Mouse (Mus musculus) MEL (cell line): ENCODE data around the gene Kcnd3. TPM values are rescaled to one million over a fixed set of nuclear protein-coding genes. Genes with fewer than 3 reads are reported as not detected.

Experiments used
- DNase-seq: peaks from one replicate; pipeline ENCODE4 v3.0.0; 2011; ENCODE audit warnings: low read depth, low spot score
- H3K27ac ChIP-seq: 2 replicates; pipeline ENCODE4 v1.5.1; 2012; ENCODE audit warnings: low read depth, mild to moderate bottlenecking, control low read depth, low read length, moderate library complexity; ENCODE audit not compliant: control insufficient read depth
- H3K27me3 ChIP-seq, 2 experiments: fragments of 150-350 bp in 1 of 2; sonication (generic) in 1 of 2; 2 replicates each; pipeline ENCODE4 v1.6.1; 2012; ENCODE audit warnings: low read length in 2 of 2, mild to moderate bottlenecking in 2 of 2, improper control_type of control experiment in 1 of 2, moderate library complexity in 1 of 2; ENCODE audit not compliant: insufficient read depth in 2 of 2, control insufficient read depth in 1 of 2
- H3K36me3 ChIP-seq, 2 experiments: 2 replicates each; pipeline ENCODE4 v1.6.1; 2012 to 2014; ENCODE audit warnings: low read length in 2 of 2, improper control_type of control experiment in 1 of 2, inconsistent platforms in 1 of 2, mild to moderate bottlenecking in 1 of 2; ENCODE audit not compliant: insufficient read depth in 2 of 2, control insufficient read depth in 1 of 2
- H3K4me1 ChIP-seq, 2 experiments: fragments of 150-350 bp in 1 of 2; sonication (generic) in 1 of 2; 2 replicates each; pipeline ENCODE4 v1.6.1; 2012; ENCODE audit warnings: low read length in 2 of 2, improper control_type of control experiment in 1 of 2, mild to moderate bottlenecking in 1 of 2; ENCODE audit not compliant: insufficient read depth in 2 of 2, control insufficient read depth in 1 of 2
- H3K4me3 ChIP-seq, 2 experiments: fragments of 150-350 bp in 1 of 2; sonication (generic) in 1 of 2; 2 replicates each; pipeline ENCODE4 v1.5.1; 2012; ENCODE audit warnings: low read depth in 2 of 2, low read length in 2 of 2, mild to moderate bottlenecking in 2 of 2, moderate library complexity in 2 of 2, control low read depth in 1 of 2, improper control_type of control experiment in 1 of 2; ENCODE audit not compliant: control insufficient read depth in 1 of 2, insufficient read depth in 1 of 2
- H3K79me2 ChIP-seq: 2 replicates; pipeline ENCODE4 v1.6.1; 2012; ENCODE audit warnings: mild to moderate bottlenecking, low read length, moderate library complexity; ENCODE audit not compliant: control insufficient read depth, poor library complexity, insufficient read depth
- H3K9ac ChIP-seq: 2 replicates; pipeline ENCODE4 v1.6.1; 2012; ENCODE audit warnings: low read depth, mild to moderate bottlenecking, control low read depth, low read length, moderate library complexity; ENCODE audit not compliant: control insufficient read depth, poor library complexity, severe bottlenecking
- H3K9me3 ChIP-seq: fragments of 150-350 bp; sonication (generic); replicated peaks from 2 replicates; pipeline ENCODE4 v1.6.1; 2012; ENCODE audit warnings: mild to moderate bottlenecking, low read length, improper control_type of control experiment, moderate library complexity; ENCODE audit not compliant: insufficient read depth
- BHLHE40 ChIP-seq: IDR thresholded peaks from 2 replicates; pipeline ENCODE4 v1.6.1; 2012; ENCODE audit warnings: low read depth, mild to moderate bottlenecking, inconsistent platforms, low read length, improper control_type of control experiment, borderline replicate concordance
- CHD1 ChIP-seq: IDR thresholded peaks from 2 replicates; pipeline ENCODE4 v1.6.1; 2012; ENCODE audit warnings: low read depth, mild to moderate bottlenecking, inconsistent platforms, low read length, improper control_type of control experiment
- CHD2 ChIP-seq: IDR thresholded peaks from 2 replicates; pipeline ENCODE4 v1.6.1; 2011; ENCODE audit warnings: low read length, improper control_type of control experiment
- CTCF ChIP-seq, 3 experiments: IDR thresholded peaks in 2 of 3; conservative IDR thresholded peaks in 1 of 3; 2 replicates each; pipeline ENCODE4 v1.5.1; 2011 to 2012; ENCODE audit warnings: low read length in 3 of 3, low read depth in 2 of 3, mild to moderate bottlenecking in 2 of 3, improper control_type of control experiment in 1 of 3, inconsistent platforms in 1 of 3, mixed read lengths in 1 of 3, moderate library complexity in 1 of 3; ENCODE audit not compliant: control insufficient read depth in 1 of 3, insufficient read depth in 1 of 3, poor library complexity in 1 of 3, severe bottlenecking in 1 of 3
- ELF1 ChIP-seq: IDR thresholded peaks from 2 replicates; pipeline ENCODE4 v1.6.1; 2014; ENCODE audit warnings: low read depth, mild to moderate bottlenecking, inconsistent platforms, low read length, improper control_type of control experiment, moderate library complexity
- EP300 ChIP-seq, 2 experiments: IDR thresholded peaks; 2 replicates each; pipeline ENCODE4 v1.6.1; 2011; ENCODE audit warnings: improper control_type of control experiment in 2 of 2, low read length in 2 of 2, low read depth in 1 of 2, mild to moderate bottlenecking in 1 of 2
- ETS1 ChIP-seq: IDR thresholded peaks from 2 replicates; pipeline ENCODE4 v1.6.1; 2012; ENCODE audit warnings: low read depth, mild to moderate bottlenecking, inconsistent platforms, low read length, improper control_type of control experiment, moderate library complexity
- GABPA ChIP-seq: IDR thresholded peaks from 2 replicates; pipeline ENCODE4 v1.6.1; 2012; ENCODE audit warnings: low read depth, mild to moderate bottlenecking, inconsistent platforms, low read length, improper control_type of control experiment, moderate library complexity
- GATA1 ChIP-seq: IDR thresholded peaks from 2 replicates; pipeline ENCODE4 v1.6.1; 2011; ENCODE audit warnings: low read depth, low read length, improper control_type of control experiment
- HCFC1 ChIP-seq: IDR thresholded peaks from 2 replicates; pipeline ENCODE4 v1.6.1; 2012; ENCODE audit warnings: low read depth, mild to moderate bottlenecking, inconsistent platforms, low read length, improper control_type of control experiment, moderate library complexity
- JUND ChIP-seq: IDR thresholded peaks from 2 replicates; pipeline ENCODE4 v1.6.1; 2011; ENCODE audit warnings: low read depth, mild to moderate bottlenecking, improper control_type of control experiment, low read length
- KAT2A ChIP-seq: conservative IDR thresholded peaks from 2 replicates; pipeline ENCODE4 v1.6.1; 2012; ENCODE audit warnings: low read depth, low read length, improper control_type of control experiment, inconsistent platforms
- MAZ ChIP-seq: IDR thresholded peaks from 2 replicates; pipeline ENCODE4 v1.6.1; 2012; ENCODE audit warnings: low read depth, mild to moderate bottlenecking, inconsistent platforms, low read length, improper control_type of control experiment
- MYC ChIP-seq: IDR thresholded peaks from 2 replicates; pipeline ENCODE4 v1.6.1; 2011; ENCODE audit warnings: low read depth, mild to moderate bottlenecking, low read length, improper control_type of control experiment, moderate library complexity
- NELFE ChIP-seq: IDR thresholded peaks from 2 replicates; pipeline ENCODE4 v1.6.1; 2011; ENCODE audit warnings: low read depth, low read length, improper control_type of control experiment
- POLR2A ChIP-seq, 2 experiments: IDR thresholded peaks; 2 replicates each; pipeline ENCODE4 v1.6.1; 2011 to 2012; ENCODE audit warnings: low read length in 2 of 2, mild to moderate bottlenecking in 2 of 2, control low read depth in 1 of 2, improper control_type of control experiment in 1 of 2, low read depth in 1 of 2, moderate library complexity in 1 of 2; ENCODE audit not compliant: control insufficient read depth in 1 of 2, insufficient read depth in 1 of 2, poor library complexity in 1 of 2
- POLR2AphosphoS2 ChIP-seq: IDR thresholded peaks from 2 replicates; pipeline ENCODE4 v1.6.1; 2011; ENCODE audit warnings: low read length, improper control_type of control experiment
- RCOR1 ChIP-seq: IDR thresholded peaks from 2 replicates; pipeline ENCODE4 v1.6.1; 2012; ENCODE audit warnings: low read depth, mild to moderate bottlenecking, inconsistent platforms, low read length, improper control_type of control experiment
- SIN3A ChIP-seq: IDR thresholded peaks from 2 replicates; pipeline ENCODE4 v1.6.1; 2012; ENCODE audit warnings: low read length, improper control_type of control experiment, inconsistent platforms
- TAL1 ChIP-seq: IDR thresholded peaks from 2 replicates; pipeline ENCODE4 v1.6.1; 2012; ENCODE audit warnings: mild to moderate bottlenecking, inconsistent platforms, low read length, moderate library complexity, mixed read lengths
- TBP ChIP-seq: IDR thresholded peaks from 2 replicates; pipeline ENCODE4 v1.8.0; 2011; ENCODE audit warnings: low read depth, low read length, improper control_type of control experiment
- TCF12 ChIP-seq: IDR thresholded peaks from 2 replicates; pipeline ENCODE4 v1.6.1; 2014; ENCODE audit warnings: low read depth, mild to moderate bottlenecking, inconsistent platforms, low read length, improper control_type of control experiment, moderate library complexity
- UBTF ChIP-seq: IDR thresholded peaks from 2 replicates; pipeline ENCODE4 v1.6.1; 2012; ENCODE audit warnings: low read depth, mild to moderate bottlenecking, inconsistent platforms, low read length, improper control_type of control experiment, moderate library complexity, borderline replicate concordance; ENCODE audit not compliant: insufficient read depth
- USF1 ChIP-seq: IDR thresholded peaks from 2 replicates; pipeline ENCODE4 v1.6.1; 2014; ENCODE audit warnings: low read depth, mild to moderate bottlenecking, inconsistent platforms, low read length, improper control_type of control experiment, moderate library complexity
- USF2 ChIP-seq, 2 experiments: IDR thresholded peaks; 2 replicates each; pipeline ENCODE4 v1.6.1; 2011 to 2012; ENCODE audit warnings: improper control_type of control experiment in 2 of 2, low read length in 2 of 2, borderline replicate concordance in 1 of 2, inconsistent platforms in 1 of 2, low read depth in 1 of 2, mild to moderate bottlenecking in 1 of 2; ENCODE audit not compliant: insufficient read depth in 1 of 2
- ZC3H11A ChIP-seq: IDR thresholded peaks from 2 replicates; pipeline ENCODE4 v1.6.1; 2012; ENCODE audit warnings: low read depth, mild to moderate bottlenecking, inconsistent platforms, low read length, improper control_type of control experiment
- ZMIZ1 ChIP-seq: IDR thresholded peaks from 2 replicates; pipeline ENCODE4 v1.6.1; 2012; ENCODE audit warnings: low read depth, mild to moderate bottlenecking, inconsistent platforms, low read length, improper control_type of control experiment, moderate library complexity
- polyA plus RNA-seq, 2 experiments: library from polyadenylated mRNA; stranded (reverse) in 1 of 2; unstranded in 1 of 2; fragments of >175 nt in 1 of 2; fragments of >200 nt in 1 of 2; gene quantifications; 2 replicates each; pipeline versions ENCODE4 v1.2.1 to v1.2.4; 2012; ENCODE audit warnings: low replicate concordance in 2 of 2, low read depth in 1 of 2; ENCODE audit not compliant: insufficient read length in 2 of 2, insufficient read depth in 1 of 2, missing spikeins in 1 of 2
- total RNA-seq: library from RNA; depleted of rRNA; stranded (reverse); fragments of 300-350 nt; gene quantifications from 2 replicates; pipeline ENCODE4 v1.2.3, GENCODE M21; 2012

The Kcnd3 gene
- total and polyA plus RNA-seq, 3 experiments, result 0.01 TPM; not detected in 2

DNA sequence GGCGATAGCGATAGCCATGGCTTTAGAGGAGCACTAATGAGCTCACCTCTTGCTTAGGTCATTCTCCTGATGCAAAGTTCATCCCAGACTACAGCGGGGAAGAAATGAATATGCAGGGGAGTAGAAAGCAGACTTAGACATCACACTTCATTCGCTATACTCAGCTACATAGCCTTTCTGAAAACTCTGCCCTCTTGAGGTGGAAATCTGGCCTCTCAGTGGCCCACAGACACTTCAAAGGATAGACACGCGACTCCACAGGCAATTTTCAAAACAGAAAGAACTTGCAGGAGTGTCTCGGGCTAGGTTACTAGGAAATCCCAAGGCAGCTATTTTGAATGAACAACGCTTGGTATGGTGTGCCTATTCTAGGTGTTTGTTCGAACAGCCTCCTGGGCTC is 116.7 kb downstream of the Kcnd3 start:
- no peak for DNase-seq
- no peak overlapping the region for H3K4me3 ChIP-seq
- no peak overlapping the region for H3K9ac ChIP-seq
- H3K4me1 ChIP-seq, result no peaks in the 10 kb centered on the region
- no peaks in the 10 kb centered on the region for H3K79me2 ChIP-seq
- no peaks in the 10 kb centered on the region for H3K9me3 ChIP-seq
- H3K36me3 ChIP-seq, result no peaks in the 10 kb centered on the region
- H3K27me3 ChIP-seq, result no peaks in the 10 kb centered on the region; a peak in 1 of 4 replicates
- TF ChIP-seq TCF12 (no peak), USF2 (IDR thresholded peaks at IDR 0.05; ENCODE audit: borderline replicate concordance in 1 of 2, insufficient read depth in 1 of 2, low read depth in 1 of 2, low read length in 2 of 2) (no peak), CTCF (IDR thresholded peaks at IDR 0.05 in 2 of 3, conservative IDR thresholded peaks at IDR 0.05 in 1 of 3; ENCODE audit: control insufficient read depth in 1 of 3, insufficient read depth in 1 of 3, low read depth in 2 of 3, low read length in 3 of 3, poor library complexity in 1 of 3, severe bottlenecking in 1 of 3) (no peak), GATA1 (no peak), TBP (no peak), TAL1 (no peak), ETS1 (no peak), UBTF (no peak), CHD2 (no peak), GABPA (no peak), ZMIZ1 (no peak), RCOR1 (no peak), POLR2AphosphoS2 (no peak), BHLHE40 (no peak), EP300 (IDR thresholded peaks at IDR 0.05; ENCODE audit: low read depth in 1 of 2, low read length in 2 of 2) (no peak), MYC (no peak), ELF1 (no peak), POLR2A (IDR thresholded peaks at IDR 0.05; ENCODE audit: control insufficient read depth in 1 of 2, insufficient read depth in 1 of 2, low read depth in 1 of 2, low read length in 2 of 2, poor library complexity in 1 of 2) (no peak), KAT2A (no peak)
- no peak overlapping the region for H3K27ac ChIP-seq

GRCm38 (mm10) chr3:105569310-105569752 is 117.2 kb downstream of the Kcnd3 start:
- Histone ChIP-seq H3K9me3 (no peaks in the 10 kb centered on the region), H3K27me3 (no peaks in the 10 kb centered on the region; a peak in 1 of 4 replicates), H3K36me3 (no peaks in the 10 kb centered on the region), H3K27ac (no peak overlapping the region), H3K4me3 (no peak overlapping the region), H3K79me2 (no peaks in the 10 kb centered on the region), H3K9ac (no peak overlapping the region), H3K4me1 (no peaks in the 10 kb centered on the region)
- no peak for DNase-seq
- no peak for TF ChIP-seq CHD2
- TF ChIP-seq ETS1, result no peak
- no peak for TF ChIP-seq ZC3H11A
- TF ChIP-seq CHD1, result no peak
- no peak for TF ChIP-seq EP300 (IDR thresholded peaks at IDR 0.05; ENCODE audit: low read depth in 1 of 2, low read length in 2 of 2)
- no peak for TF ChIP-seq MAZ
- no peak for TF ChIP-seq USF1
- no peak for TF ChIP-seq GABPA
- TF ChIP-seq HCFC1, result no peak
- TF ChIP-seq RCOR1, result no peak
- TF ChIP-seq SIN3A, result no peak
- TF ChIP-seq POLR2A (IDR thresholded peaks at IDR 0.05; ENCODE audit: control insufficient read depth in 1 of 2, insufficient read depth in 1 of 2, low read depth in 1 of 2, low read length in 2 of 2, poor library complexity in 1 of 2), result no peak
- no peak for TF ChIP-seq NELFE
- no peak for TF ChIP-seq JUND
